Mouse (Mus musculus) heart, embryonic 16.5 days (tissue): ENCODE measurements around the gene Lmx1b. TPM values are rescaled to one million over a fixed set of nuclear protein-coding genes. Genes with fewer than 3 reads are reported as not detected.

Experiments
- ATAC-seq: fragments of 200-750 bp; cut with Nextera tagmentation; replicated peaks from 2 replicates; pipeline ENCODE4 v1.8.0; 2017; ENCODE audit warnings: moderate number of reproducible peaks; ENCODE audit not compliant: insufficient read depth, low FRiP score; ENCODE audit errors: extremely low read depth
- H3K27ac ChIP-seq: fragments of 300-500 bp; sonication (generic); 2 replicates; pipeline ENCODE4 v1.5.1; 2014; ENCODE audit warnings: mild to moderate bottlenecking, low read length, control low read depth, moderate library complexity
- H3K27me3 ChIP-seq: fragments of 300-500 bp; sonication (generic); 2 replicates; pipeline ENCODE4 v1.6.1; 2014; ENCODE audit warnings: low read length, mixed read lengths; ENCODE audit not compliant: control insufficient read depth, insufficient read depth
- H3K36me3 ChIP-seq: fragments of 300-500 bp; sonication (generic); 2 replicates; pipeline ENCODE4 v1.6.1; 2014; ENCODE audit not compliant: control insufficient read depth, insufficient read depth
- H3K4me1 ChIP-seq: fragments of 300-500 bp; sonication (generic); 2 replicates; pipeline ENCODE4 v1.6.1; 2014; ENCODE audit warnings: low read length, mixed read lengths; ENCODE audit not compliant: control insufficient read depth, insufficient read depth
- H3K4me2 ChIP-seq: fragments of 300-500 bp; sonication (generic); 2 replicates; pipeline ENCODE4 v1.6.1; 2014; ENCODE audit warnings: low read depth, mild to moderate bottlenecking, control low read depth, low read length
- H3K4me3 ChIP-seq: fragments of 300-500 bp; sonication (generic); 2 replicates; pipeline ENCODE4 v1.5.1; 2014; ENCODE audit warnings: mild to moderate bottlenecking, control low read depth, low read length
- H3K9ac ChIP-seq: fragments of 300-500 bp; sonication (generic); 2 replicates; pipeline ENCODE4 v1.6.1; 2014; ENCODE audit warnings: low read length, control low read depth
- H3K9me3 ChIP-seq: fragments of 300-500 bp; sonication (generic); replicated peaks from 2 replicates; pipeline ENCODE4 v1.6.1; 2016; ENCODE audit warnings: low read length; ENCODE audit not compliant: control insufficient read depth
- WGBS: fragments of 180-500 bp; shearing (Covaris S2); extraction: QIAGEN DNeasy Blood & Tissue Kit; methylation state at CpG from one replicate; pipeline ENCODE4 v1.1.7; 2014; 5-methylcytosine and 5-hydroxymethylcytosine counted together
- polyA plus RNA-seq: library from polyadenylated mRNA; unstranded; fragments of >200 nt; fragmentation: Nextera tagmentation; extraction: Ambion mirVana; gene quantifications from 2 replicates; pipeline ENCODE4 v1.2.1, GENCODE M21; 2015

Lmx1b gene
- polyA plus RNA-seq, 1 experiment from 2014 or later: not detected

- H3K9me3 ChIP-seq: no peaks in the 10 kb centered on the region
- 8% methylated on average over 3 of the region's 3 CpGs for WGBS
- no peaks in the 10 kb centered on the region for H3K36me3 ChIP-seq
- H3K4me2 ChIP-seq: no peak overlapping the region
- H3K9ac ChIP-seq: no peak overlapping the region
- no peak overlapping the region for H3K27ac ChIP-seq
- no peak overlapping the region for H3K4me3 ChIP-seq
- no peak for ATAC-seq
- peaks cover 77% of the 10 kb centered on the region for H3K27me3 ChIP-seq
- H3K4me1 ChIP-seq: peaks cover 8% of the 10 kb centered on the region; the same call in 1 of the 2 replicates
Observed at GRCm38 (mm10) chr2:33646283-33646550, 5.9 kb upstream of the Lmx1b start.

- no peak overlapping the region for H3K4me3 ChIP-seq
- H3K27ac ChIP-seq: no peak overlapping the region
- no peaks in the 10 kb centered on the region for H3K9me3 ChIP-seq
- H3K4me2 ChIP-seq: no peak overlapping the region
- peaks cover 80% of the 10 kb centered on the region for H3K27me3 ChIP-seq
- peaks cover 8% of the 10 kb centered on the region; the same call in 1 of the 2 replicates for H3K4me1 ChIP-seq
- H3K36me3 ChIP-seq: no peaks in the 10 kb centered on the region
- 5% methylated on average over 15 of the region's 15 CpGs for WGBS
- ATAC-seq: no peak
- H3K9ac ChIP-seq: no peak overlapping the region
Observed at GRCm38 (mm10) chr2:33645538-33646282, 5.4 kb upstream of the Lmx1b start.

- Histone ChIP-seq H3K27ac (no peak overlapping the region), H3K4me3 (no peak overlapping the region), H3K36me3 (no peaks in the 10 kb centered on the region), H3K27me3 (peaks cover 91% of the 10 kb centered on the region), H3K9me3 (no peaks in the 10 kb centered on the region), H3K9ac (no peak overlapping the region), H3K4me2 (no peak overlapping the region), H3K4me1 (peaks cover 12% of the 10 kb centered on the region; the same call in 1 of the 2 replicates)
- 8% methylated on average over 50 of the region's 50 CpGs for WGBS
- no peak for ATAC-seq
Observed at GRCm38 (mm10) chr2:33643721-33644713, 3.7 kb upstream of the Lmx1b start.

GRCm38 (mm10) chr2:33642650-33643458 is 2.5 kb upstream of the Lmx1b start:
- Histone ChIP-seq H3K9me3 (no peaks in the 10 kb centered on the region), H3K4me3 (peak overlapping the region; percentile 17; the same call in 1 of the 2 replicates), H3K9ac (no peak overlapping the region), H3K4me1 (peaks cover 12% of the 10 kb centered on the region; the same call in 1 of the 2 replicates), H3K27ac (no peak overlapping the region), H3K4me2 (peak overlapping the region; percentile 24; the same call in 1 of the 2 replicates), H3K36me3 (no peaks in the 10 kb centered on the region), H3K27me3 (peaks cover 94% of the 10 kb centered on the region)
- ATAC-seq: no peak
- WGBS: 3% methylated on average over 42 of the region's 42 CpGs

- Histone ChIP-seq H3K4me1 (peaks cover 12% of the 10 kb centered on the region; the same call in 1 of the 2 replicates), H3K9me3 (no peaks in the 10 kb centered on the region), H3K36me3 (no peaks in the 10 kb centered on the region), H3K4me2 (peak overlapping the region; percentile 24; the same call in 1 of the 2 replicates), H3K4me3 (peak overlapping the region; percentile 17; the same call in 1 of the 2 replicates), H3K9ac (no peak overlapping the region), H3K27me3 (peaks cover 92% of the 10 kb centered on the region), H3K27ac (no peak overlapping the region)
- 3% methylated on average over 41 of the region's 41 CpGs for WGBS
- no peak for ATAC-seq
Observed at GRCm38 (mm10) chr2:33641859-33642571, 1.7 kb upstream of the Lmx1b start.

GRCm38 (mm10) chr2:33640978-33641858 is 907 bp upstream of the Lmx1b start:
- Histone ChIP-seq H3K36me3 (no peaks in the 10 kb centered on the region), H3K9me3 (no peaks in the 10 kb centered on the region), H3K27ac (no peak overlapping the region), H3K4me3 (peak overlapping the region; percentile 51), H3K27me3 (peaks cover 87% of the 10 kb centered on the region), H3K9ac (no peak overlapping the region), H3K4me2 (peak overlapping the region; percentile 73), H3K4me1 (peaks cover 12% of the 10 kb centered on the region; the same call in 1 of the 2 replicates)
- under 1% methylated on average over 39 of the region's 56 CpGs for WGBS
- ATAC-seq: no peak

GRCm38 (mm10) chr2:33639301-33640170 is 775 bp downstream of the Lmx1b start:
- H3K4me3 ChIP-seq: peak overlapping the region; percentile 22
- H3K9me3 ChIP-seq: no peaks in the 10 kb centered on the region
- peaks cover 12% of the 10 kb centered on the region; the same call in 1 of the 2 replicates for H3K4me1 ChIP-seq
- no peaks in the 10 kb centered on the region for H3K36me3 ChIP-seq
- no peak overlapping the region for H3K9ac ChIP-seq
- H3K27me3 ChIP-seq: peaks cover 85% of the 10 kb centered on the region
- peak overlapping the region; percentile 39 for H3K4me2 ChIP-seq
- WGBS: under 1% methylated on average over 71 of the region's 71 CpGs
- H3K27ac ChIP-seq: no peak overlapping the region
- no peak for ATAC-seq
